Mouse (Mus musculus) cortical plate, adult 2 months (tissue): Measurements from ENCODE around the gene Nod2.

Experiments
- CTCF ChIP-seq: fragments of 200-500 bp; IDR thresholded peaks from 2 replicates; pipeline ENCODE4 v1.5.1; 2011; ENCODE audit warnings: mild to moderate bottlenecking, control low read depth, low read length; ENCODE audit not compliant: insufficient read depth; ENCODE audit errors: extremely low read depth
- POLR2A ChIP-seq: fragments of 200-500 bp; IDR thresholded peaks from 2 replicates; pipeline ENCODE4 v1.6.1; 2011; ENCODE audit warnings: mild to moderate bottlenecking, low read length, control low read depth; ENCODE audit not compliant: insufficient read depth; ENCODE audit errors: extremely low read depth

- no peak for TF ChIP-seq POLR2A
- no peak for TF ChIP-seq CTCF
Observed at GRCm38 (mm10) chr8:88681046-88681445, 33.9 kb downstream of the Nod2 start.
